Mouse (Mus musculus) midbrain, embryonic 11.5 days (tissue): Measurements from ENCODE around the gene Hk1. TPM values are rescaled to one million over a fixed set of nuclear protein-coding genes. Genes with fewer than 3 reads are reported as not detected.

ENCODE experiments used
- ATAC-seq: fragments of 200-750 bp; cut with Nextera tagmentation; 2 replicates; pipeline ENCODE4 v1.8.0; 2017; ENCODE audit warnings: moderate TSS enrichment, moderate library complexity; ENCODE audit not compliant: low FRiP score
- DNase-seq: peaks from one replicate; pipeline ENCODE4 v3.0.0; 2015; ENCODE audit warnings: low spot score; ENCODE audit errors: missing footprints
- H3K27ac ChIP-seq: fragments of 300-500 bp; sonication (generic); 2 replicates; pipeline ENCODE4 v1.5.1; 2014; ENCODE audit warnings: low read depth, low read length
- H3K27me3 ChIP-seq: fragments of 300-500 bp; sonication (generic); 2 replicates; pipeline ENCODE4 v1.6.1; 2014; ENCODE audit warnings: mild to moderate bottlenecking, low read length, moderate library complexity, mixed read lengths; ENCODE audit not compliant: control insufficient read depth, insufficient read depth
- H3K36me3 ChIP-seq: fragments of 300-500 bp; sonication (generic); 2 replicates; pipeline ENCODE4 v1.6.1; 2014; ENCODE audit warnings: mild to moderate bottlenecking, low read length, moderate library complexity, mixed read lengths; ENCODE audit not compliant: control insufficient read depth, insufficient read depth
- H3K4me1 ChIP-seq: fragments of 300-500 bp; sonication (generic); 2 replicates; pipeline ENCODE4 v1.6.1; 2014; ENCODE audit warnings: low read length; ENCODE audit not compliant: control insufficient read depth, insufficient read depth
- H3K4me2 ChIP-seq: fragments of 300-500 bp; sonication (generic); 2 replicates; pipeline ENCODE4 v1.6.1; 2014; ENCODE audit warnings: mild to moderate bottlenecking, moderate library complexity
- H3K4me3 ChIP-seq: fragments of 300-500 bp; sonication (generic); 2 replicates; pipeline ENCODE4 v1.5.1; 2014; ENCODE audit warnings: low read depth, low read length
- H3K9ac ChIP-seq: fragments of 300-500 bp; sonication (generic); 2 replicates; pipeline ENCODE4 v1.6.1; 2014; ENCODE audit warnings: low read length
- H3K9me3 ChIP-seq: fragments of 300-500 bp; sonication (generic); 2 replicates; pipeline ENCODE4 v1.6.1; 2016; ENCODE audit warnings: low read length; ENCODE audit not compliant: control insufficient read depth
- WGBS: fragments of 180-500 bp; shearing (Covaris S2); extraction: QIAGEN DNeasy Blood & Tissue Kit; methylation state at CpG from one replicate; pipeline ENCODE4 v1.1.7; 2014; 5-methylcytosine and 5-hydroxymethylcytosine counted together
- polyA plus RNA-seq: library from polyadenylated mRNA; unstranded; fragments of >200 nt; fragmentation: Nextera tagmentation; extraction: Ambion mirVana; gene quantifications from 2 replicates; pipeline ENCODE4 v1.2.1, GENCODE M21; 2014

Gene Hk1
- polyA plus RNA-seq, result 19.3 and 23.4 TPM in 2 replicates

DNA sequence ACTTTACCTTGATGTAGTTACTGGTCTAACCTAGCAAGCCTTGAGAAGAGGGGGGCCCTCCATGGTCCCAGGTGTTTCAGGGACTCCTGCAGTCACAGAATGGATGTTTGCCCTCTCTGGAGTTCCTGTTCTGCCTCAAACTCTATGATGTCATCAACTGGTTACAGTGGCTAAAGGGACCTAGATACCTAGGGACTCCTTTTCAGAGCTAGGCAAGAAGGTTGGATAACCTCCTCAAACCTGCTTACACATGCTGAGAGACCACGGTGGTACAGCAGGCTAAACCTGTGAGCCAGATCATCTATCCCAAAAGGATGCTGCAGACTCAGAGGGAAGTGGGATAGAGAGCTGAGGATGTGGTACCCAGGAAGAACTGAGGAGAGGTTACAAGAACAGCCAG is at the start of gene Hk1:
Gene Hk1, minus strand, starts transcription at position 101 of the 400 bp plus-strand sequence.
- ATAC-seq (no peak), DNase-seq (no peak)
- H3K4me2 ChIP-seq, result no peak within 1 kb of the TSS
- no peaks in the 10 kb centered on the region for H3K27me3 ChIP-seq
- H3K36me3 ChIP-seq, result no peaks in the 10 kb centered on the region
- H3K9me3 ChIP-seq, result no peaks in the 10 kb centered on the region
- H3K9ac ChIP-seq, result no peak within 1 kb of the TSS
- no peak within 1 kb of the TSS for H3K27ac ChIP-seq
- no peak within 1 kb of the TSS for H3K4me3 ChIP-seq
- 91% methylated on average over 1 of the region's 1 CpGs for WGBS
- H3K4me1 ChIP-seq, result no peaks in the 10 kb centered on the region

DNA sequence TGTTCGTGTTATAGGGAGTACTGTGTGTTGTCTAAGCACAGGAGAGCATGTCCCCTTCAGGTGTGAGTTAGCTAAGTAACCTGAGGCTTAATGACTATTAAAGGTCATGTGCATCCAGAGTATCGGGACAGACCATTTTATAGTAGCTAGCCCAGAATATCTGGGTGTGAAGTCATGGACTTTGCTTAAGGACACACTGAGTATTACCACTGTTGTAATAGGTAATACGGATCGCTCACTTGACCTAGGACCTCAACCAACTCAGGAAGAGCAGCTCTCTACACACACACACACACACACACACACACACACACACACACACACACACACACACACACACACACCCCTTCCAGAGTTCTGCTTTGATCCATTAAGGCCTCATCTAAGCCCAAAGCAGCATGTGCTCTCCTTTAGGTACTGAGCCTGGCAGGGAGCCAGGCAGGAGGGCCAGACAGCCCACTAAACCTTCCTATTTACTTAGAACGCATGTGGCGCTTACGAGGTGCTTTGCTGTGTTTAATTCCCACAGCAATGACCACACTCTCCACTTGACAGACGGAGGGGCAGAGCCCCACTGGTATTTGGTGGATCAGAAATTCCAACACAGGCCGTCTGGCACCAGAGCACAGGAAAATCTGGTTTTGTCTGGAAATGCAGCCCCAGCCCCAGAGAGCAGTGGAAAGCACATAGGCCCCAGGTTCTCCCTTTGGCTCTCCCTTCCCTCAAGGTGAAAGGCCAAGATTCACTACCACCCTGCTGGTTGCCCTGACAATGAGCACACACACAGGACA is 45.6 kb upstream of the Hk1 start:
- Histone ChIP-seq H3K4me3 (no peak overlapping the region), H3K9me3 (no peaks in the 10 kb centered on the region), H3K27ac (no peak overlapping the region), H3K27me3 (no peaks in the 10 kb centered on the region), H3K4me2 (no peak overlapping the region), H3K36me3 (peaks cover 4% of the 10 kb centered on the region), H3K4me1 (no peaks in the 10 kb centered on the region), H3K9ac (no peak overlapping the region)
- WGBS, result 47% methylated on average over 9 of the region's 9 CpGs
- DNase-seq (no peak), ATAC-seq (no peak)

DNA sequence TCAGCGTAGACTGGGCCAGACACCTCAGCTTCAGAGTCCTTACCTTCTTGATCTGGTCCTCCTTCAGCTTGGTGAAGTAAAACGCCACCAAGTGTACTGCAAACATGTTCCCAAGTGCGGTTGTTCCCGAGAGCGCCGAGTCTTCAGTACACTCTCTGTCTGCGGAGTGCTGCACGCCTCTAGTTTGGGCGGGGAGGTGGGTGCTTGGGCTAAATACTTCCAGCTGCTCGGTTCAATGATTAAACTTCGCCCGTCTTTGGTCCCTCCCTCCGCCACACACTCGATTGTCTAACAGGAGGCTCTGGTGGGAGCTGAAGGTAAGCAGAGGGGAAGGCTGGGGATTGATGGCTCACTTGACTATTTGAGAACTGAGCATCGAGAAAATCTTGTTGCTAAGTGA is 42.5 kb upstream of the Hk1 start, which contains the start of gene Hkdc1:
Gene Hkdc1, minus strand, starts transcription at position 237 of the 400 bp plus-strand sequence.
- WGBS, result 44% methylated on average over 15 of the region's 15 CpGs
- no peaks in the 10 kb centered on the region for H3K9me3 ChIP-seq
- H3K27ac ChIP-seq, result no peak within 1 kb of the TSS
- no peak for DNase-seq
- no peak for ATAC-seq
- H3K4me3 ChIP-seq, result no peak within 1 kb of the TSS
- H3K4me2 ChIP-seq, result no peak within 1 kb of the TSS
- H3K27me3 ChIP-seq, result no peaks in the 10 kb centered on the region
- H3K36me3 ChIP-seq, result no peaks in the 10 kb centered on the region
- H3K4me1 ChIP-seq, result no peaks in the 10 kb centered on the region
- no peak within 1 kb of the TSS for H3K9ac ChIP-seq

DNA sequence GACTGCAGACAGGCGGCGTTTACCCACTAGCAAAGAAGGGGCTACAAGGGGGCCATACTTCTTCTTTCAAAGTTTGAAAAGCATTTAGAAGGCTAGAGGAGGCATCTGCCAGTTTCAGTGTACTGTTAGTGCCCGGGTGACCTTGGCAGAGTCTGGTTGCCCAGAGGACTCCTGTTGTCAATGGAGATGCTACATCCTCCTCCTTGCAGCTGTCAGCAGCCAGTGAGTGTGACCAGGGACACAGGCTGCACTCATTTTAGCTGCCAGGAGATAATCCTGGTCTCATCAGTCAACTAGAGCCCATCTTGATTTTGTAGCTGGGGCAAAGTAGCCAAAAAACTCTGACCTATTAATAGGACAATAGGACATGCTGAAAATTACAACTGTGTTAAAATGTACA is 41.4 kb upstream of the Hk1 start:
- ATAC-seq, result no peak
- no peaks in the 10 kb centered on the region for H3K9me3 ChIP-seq
- no peaks in the 10 kb centered on the region for H3K27me3 ChIP-seq
- no peak overlapping the region for H3K4me3 ChIP-seq
- H3K9ac ChIP-seq, result no peak overlapping the region
- no peaks in the 10 kb centered on the region for H3K4me1 ChIP-seq
- WGBS, result 87% methylated on average over 3 of the region's 3 CpGs
- DNase-seq, result no peak
- no peak overlapping the region for H3K4me2 ChIP-seq
- H3K36me3 ChIP-seq, result no peaks in the 10 kb centered on the region
- no peak overlapping the region for H3K27ac ChIP-seq

DNA sequence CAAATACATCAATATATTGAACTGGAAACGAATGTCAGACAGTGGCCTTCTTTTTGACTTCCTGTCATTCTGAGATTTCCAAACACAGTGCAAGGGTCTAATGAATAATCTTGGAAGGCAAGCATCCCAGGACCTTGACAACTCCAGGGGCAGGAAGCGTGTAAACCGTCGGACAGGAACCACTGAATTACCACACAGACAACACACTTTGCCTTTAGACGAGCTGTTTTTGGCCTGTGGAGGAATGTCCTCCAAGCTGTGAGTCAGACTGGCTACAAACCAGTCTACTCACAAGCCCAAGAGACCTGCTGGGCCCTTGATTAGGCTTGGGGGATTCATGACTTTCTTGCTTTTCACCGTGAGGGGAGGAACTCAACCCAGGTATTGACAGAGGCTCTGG is 40.7 kb upstream of the Hk1 start:
- ATAC-seq, result no peak
- no peaks in the 10 kb centered on the region for H3K27me3 ChIP-seq
- no peaks in the 10 kb centered on the region for H3K9me3 ChIP-seq
- H3K27ac ChIP-seq, result no peak overlapping the region
- WGBS, result 79% methylated on average over 6 of the region's 6 CpGs
- H3K4me3 ChIP-seq, result no peak overlapping the region
- H3K4me1 ChIP-seq, result no peaks in the 10 kb centered on the region
- H3K9ac ChIP-seq, result no peak overlapping the region
- H3K36me3 ChIP-seq, result no peaks in the 10 kb centered on the region
- no peak overlapping the region for H3K4me2 ChIP-seq
- no peak for DNase-seq

DNA sequence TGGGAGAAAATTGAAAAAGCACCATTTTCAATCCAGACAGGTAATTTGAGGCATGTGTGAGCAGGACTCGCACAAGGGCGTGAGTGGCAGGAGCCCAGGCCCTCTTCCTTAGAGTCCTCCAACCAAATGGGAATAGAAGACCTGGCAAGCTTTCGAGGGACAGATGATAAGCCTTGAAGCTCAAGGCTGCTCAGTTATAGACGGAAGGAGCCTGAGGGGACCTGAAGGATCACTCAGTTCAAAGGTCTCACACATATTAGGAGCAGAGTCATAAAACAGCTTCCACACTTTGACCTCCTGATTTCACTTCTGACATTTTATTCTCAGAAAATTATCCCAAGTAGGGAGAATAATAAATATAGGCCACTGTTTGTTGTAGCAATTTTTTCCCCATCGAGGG is 39.7 kb upstream of the Hk1 start:
- H3K9ac ChIP-seq, result no peak overlapping the region
- DNase-seq (no peak), ATAC-seq (no peak)
- H3K27ac ChIP-seq, result no peak overlapping the region
- H3K4me1 ChIP-seq, result no peaks in the 10 kb centered on the region
- no peaks in the 10 kb centered on the region for H3K27me3 ChIP-seq
- H3K4me2 ChIP-seq, result no peak overlapping the region
- 88% methylated on average over 5 of the region's 5 CpGs for WGBS
- no peaks in the 10 kb centered on the region for H3K9me3 ChIP-seq
- no peaks in the 10 kb centered on the region for H3K36me3 ChIP-seq
- H3K4me3 ChIP-seq, result no peak overlapping the region

DNA sequence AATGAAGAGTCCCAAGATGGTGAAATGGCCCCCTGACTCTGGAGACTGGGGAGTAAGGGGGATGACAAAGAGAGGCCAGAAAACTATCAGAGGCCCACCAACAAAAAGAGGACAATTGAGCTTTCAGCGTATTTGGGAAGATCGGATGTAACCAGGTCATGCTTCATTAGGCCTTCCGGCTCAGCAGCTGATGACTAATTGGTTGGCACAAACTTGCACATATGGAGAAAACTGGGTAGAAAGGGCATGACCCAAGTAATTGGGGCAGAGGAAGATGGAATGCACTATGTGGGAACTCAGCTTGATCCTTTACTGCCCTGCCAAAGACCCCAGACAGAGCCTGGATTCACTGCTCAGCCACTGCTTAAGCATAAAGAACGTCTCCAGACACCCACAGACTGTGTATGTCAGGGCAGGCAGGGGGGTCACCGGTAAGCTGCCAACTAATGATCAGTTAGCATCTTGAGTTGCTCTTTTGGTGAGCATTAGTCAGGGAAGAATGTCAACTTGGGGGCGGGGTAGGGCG is 39.2 kb upstream of the Hk1 start:
- ATAC-seq, result no peak
- no peak for DNase-seq
- no peak overlapping the region for H3K4me3 ChIP-seq
- no peak overlapping the region for H3K27ac ChIP-seq
- H3K4me2 ChIP-seq, result no peak overlapping the region
- H3K4me1 ChIP-seq, result no peaks in the 10 kb centered on the region
- H3K27me3 ChIP-seq, result no peaks in the 10 kb centered on the region
- no peak overlapping the region for H3K9ac ChIP-seq
- 64% methylated on average over 7 of the region's 7 CpGs for WGBS
- no peaks in the 10 kb centered on the region for H3K9me3 ChIP-seq
- no peaks in the 10 kb centered on the region for H3K36me3 ChIP-seq

DNA sequence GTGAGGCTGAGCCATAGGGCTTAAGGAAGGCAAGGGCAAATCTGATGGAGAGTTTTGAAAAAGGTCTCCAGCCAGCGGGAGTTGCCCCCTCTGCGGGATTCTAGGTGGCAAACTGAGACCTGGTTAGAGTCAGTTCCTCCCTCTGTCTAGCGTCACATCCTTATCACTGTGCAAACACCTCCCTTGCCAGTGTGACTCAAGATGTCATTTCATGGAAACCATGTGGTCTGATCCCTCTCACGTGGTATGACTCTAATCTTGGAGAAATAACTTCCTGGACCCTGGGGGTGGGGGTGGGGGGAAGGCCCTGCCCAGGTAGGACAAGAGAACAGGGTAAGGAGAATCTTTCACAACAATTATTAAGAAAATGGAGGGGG is 33.9 kb upstream of the Hk1 start:
- no peak overlapping the region for H3K4me3 ChIP-seq
- no peak overlapping the region for H3K4me2 ChIP-seq
- ATAC-seq (no peak), DNase-seq (no peak)
- WGBS, result 50% methylated on average over 4 of the region's 4 CpGs
- no peaks in the 10 kb centered on the region for H3K27me3 ChIP-seq
- H3K36me3 ChIP-seq, result no peaks in the 10 kb centered on the region
- H3K9me3 ChIP-seq, result no peaks in the 10 kb centered on the region
- H3K4me1 ChIP-seq, result no peaks in the 10 kb centered on the region; the same call in 1 of the 2 replicates
- H3K9ac ChIP-seq, result no peak overlapping the region
- no peak overlapping the region for H3K27ac ChIP-seq

DNA sequence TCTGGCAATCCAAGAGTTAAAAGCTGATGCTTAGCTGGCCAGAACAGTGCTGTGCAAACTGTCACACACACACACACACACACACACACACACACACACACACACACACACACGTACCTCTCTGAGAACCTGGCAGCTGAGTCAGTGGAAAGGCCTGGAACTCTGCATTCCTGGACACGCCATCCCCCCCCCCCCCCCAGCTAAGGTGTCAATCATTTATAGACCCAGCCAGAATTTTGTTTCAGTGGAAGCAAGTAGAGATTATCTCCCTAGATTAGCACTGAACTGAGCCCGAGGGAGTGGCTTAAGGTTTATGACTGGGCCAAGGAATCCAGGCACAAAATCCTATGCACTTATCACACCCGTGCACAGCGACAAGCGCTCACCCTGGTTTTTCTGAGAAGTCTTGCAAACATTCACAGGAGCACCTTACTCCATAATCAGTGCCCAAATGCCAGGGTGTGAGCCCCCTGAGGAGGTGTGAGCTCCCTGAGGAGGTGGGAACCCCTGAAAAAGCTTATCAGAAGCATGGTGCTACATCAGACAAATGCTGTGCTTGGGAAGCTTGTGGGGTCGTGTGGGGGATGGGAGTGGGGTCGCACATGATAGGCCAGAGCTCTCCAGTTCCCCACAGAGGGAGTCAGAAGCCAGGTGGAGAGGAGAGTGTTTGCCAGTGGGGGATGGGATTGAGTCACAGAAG is 33.3 kb upstream of the Hk1 start:
- Histone ChIP-seq H3K9me3 (no peaks in the 10 kb centered on the region), H3K36me3 (no peaks in the 10 kb centered on the region), H3K9ac (no peak overlapping the region), H3K4me3 (no peak overlapping the region), H3K27me3 (no peaks in the 10 kb centered on the region), H3K27ac (no peak overlapping the region), H3K4me1 (no peaks in the 10 kb centered on the region; the same call in 1 of the 2 replicates), H3K4me2 (no peak overlapping the region)
- WGBS, result 34% methylated on average over 8 of the region's 8 CpGs
- ATAC-seq (no peak), DNase-seq (no peak)
